Mouse (Mus musculus) C2C12 (cell line): ENCODE data around the gene Pik3r3.

Experiments
- CTCF ChIP-seq: IDR thresholded peaks from one replicate; pipeline ENCODE4 v1.5.1; 2011; ENCODE audit not compliant: control insufficient read depth, insufficient read depth, insufficient read length
- FOSL1 ChIP-seq: IDR thresholded peaks from one replicate; pipeline ENCODE4 v1.8.0; 2011; ENCODE audit warnings: mild to moderate bottlenecking, low read length; ENCODE audit not compliant: poor library complexity, insufficient read depth, severe bottlenecking
- MAX ChIP-seq: IDR thresholded peaks from one replicate; pipeline ENCODE4 v1.6.1; 2011; ENCODE audit warnings: mild to moderate bottlenecking, control low read depth
- MYOD1 ChIP-seq: IDR thresholded peaks from one replicate; pipeline ENCODE4 v1.6.1; 2011; ENCODE audit warnings: low read depth; ENCODE audit not compliant: control insufficient read depth, insufficient read length
- MYOG ChIP-seq: IDR thresholded peaks from one replicate; pipeline ENCODE4 v1.6.1; 2011; ENCODE audit not compliant: control insufficient read depth, insufficient read length; ENCODE audit errors: extremely low read depth
- USF1 ChIP-seq: IDR thresholded peaks from one replicate; pipeline ENCODE4 v1.6.1; 2011; ENCODE audit warnings: low read depth, mild to moderate bottlenecking, control low read depth, moderate library complexity

- TF ChIP-seq CTCF (no peak), FOSL1 (no peak), USF1 (no peak), MAX (no peak), MYOG (no peak), MYOD1 (no peak)
These were observed 1.4 kb downstream of the Pik3r3 start for GRCm38 (mm10) chr4:116222843-116223119.
